Mouse (Mus musculus) intestine, embryonic 14.5 days (tissue): ENCODE results near the gene Eif4a3. TPM values are rescaled to one million over a fixed set of nuclear protein-coding genes. Genes with fewer than 3 reads are reported as not detected.

Experiments
- ATAC-seq: fragments of 200-750 bp; cut with Nextera tagmentation; replicated peaks from 2 replicates; pipeline ENCODE4 v1.8.0; 2017; ENCODE audit warnings: low read depth, moderate number of reproducible peaks, moderate TSS enrichment, moderate library complexity; ENCODE audit not compliant: low FRiP score, low TSS enrichment
- DNase-seq: peaks from one replicate; pipeline ENCODE4 v3.0.0-alpha.2; 2018; ENCODE audit warnings: low spot score
- H3K27ac ChIP-seq: fragments of 300-500 bp; sonication (generic); 2 replicates; pipeline ENCODE4 v1.5.1; 2014; ENCODE audit warnings: low read depth, mild to moderate bottlenecking, control low read depth
- H3K27me3 ChIP-seq: fragments of 300-500 bp; sonication (generic); replicated peaks from 2 replicates; pipeline ENCODE4 v1.6.1; 2014; ENCODE audit warnings: low read length, control low read depth; ENCODE audit not compliant: control insufficient read depth, insufficient read depth
- H3K36me3 ChIP-seq: fragments of 300-500 bp; sonication (generic); 2 replicates; pipeline ENCODE4 v1.6.1; 2014; ENCODE audit warnings: low read length, control low read depth; ENCODE audit not compliant: control insufficient read depth, insufficient read depth
- H3K4me1 ChIP-seq: fragments of 300-500 bp; sonication (generic); replicated peaks from 2 replicates; pipeline ENCODE4 v1.6.1; 2014; ENCODE audit warnings: low read length, control low read depth, mixed read lengths; ENCODE audit not compliant: control insufficient read depth, insufficient read depth
- H3K4me2 ChIP-seq: fragments of 300-500 bp; sonication (generic); 2 replicates; pipeline ENCODE4 v1.6.1; 2014; ENCODE audit warnings: low read length
- H3K4me3 ChIP-seq: fragments of 300-500 bp; sonication (generic); 2 replicates; pipeline ENCODE4 v1.5.1; 2014; ENCODE audit warnings: low read depth, low read length, control low read depth, mixed read lengths
- H3K9ac ChIP-seq: fragments of 300-500 bp; sonication (generic); 2 replicates; pipeline ENCODE4 v1.6.1; 2014; ENCODE audit warnings: mild to moderate bottlenecking, low read length
- H3K9me3 ChIP-seq: fragments of 300-500 bp; sonication (generic); 2 replicates; pipeline ENCODE4 v1.6.1; 2016; ENCODE audit warnings: low read length, control low read depth; ENCODE audit not compliant: control insufficient read depth
- WGBS: fragments of 180-500 bp; shearing (Covaris S2); extraction: QIAGEN DNeasy Blood & Tissue Kit; methylation state at CpG from one replicate; pipeline ENCODE4 v1.1.7; 2014; 5-methylcytosine and 5-hydroxymethylcytosine counted together
- polyA plus RNA-seq: library from polyadenylated mRNA; unstranded; fragments of >200 nt; fragmentation: Nextera tagmentation; extraction: Ambion mirVana; gene quantifications from 2 replicates; pipeline ENCODE4 v1.2.1, GENCODE M21; 2014

The Eif4a3 gene
- 376 and 385 TPM in 2 replicates for polyA plus RNA-seq

- H3K27ac ChIP-seq, result peak within 1 kb of the TSS; percentile 92
- no peaks in the 10 kb centered on the region for H3K27me3 ChIP-seq
- DNase-seq (no peak), ATAC-seq (peak; percentile 91)
- peak within 1 kb of the TSS; percentile 94 for H3K4me3 ChIP-seq
- H3K9me3 ChIP-seq, result no peaks in the 10 kb centered on the region
- under 1% methylated on average over 89 of the region's 89 CpGs for WGBS
- peak within 1 kb of the TSS; percentile 87 for H3K4me2 ChIP-seq
- peaks cover 39% of the 10 kb centered on the region for H3K36me3 ChIP-seq
- H3K9ac ChIP-seq, result peak within 1 kb of the TSS; percentile 99
- peaks cover 14% of the 10 kb centered on the region for H3K4me1 ChIP-seq
Observed at GRCm38 (mm10) chr11:119299391-119300245, at the start of gene Eif4a3. TSS of gene Eif4a3 (minus strand) at chr11:119300089.

GRCm38 (mm10) chr11:119347125-119347524 is 47.2 kb upstream of the Eif4a3 start:
- no peaks in the 10 kb centered on the region for H3K4me1 ChIP-seq
- H3K4me2 ChIP-seq, result no peak overlapping the region
- no peak overlapping the region for H3K4me3 ChIP-seq
- ATAC-seq (no peak), DNase-seq (no peak)
- H3K9ac ChIP-seq, result no peak overlapping the region
- no peaks in the 10 kb centered on the region for H3K9me3 ChIP-seq
- no peaks in the 10 kb centered on the region for H3K27me3 ChIP-seq
- 89% methylated on average over 4 of the region's 4 CpGs for WGBS
- peaks cover 5% of the 10 kb centered on the region; the same call in 1 of the 2 replicates for H3K36me3 ChIP-seq
- H3K27ac ChIP-seq, result no peak overlapping the region

GRCm38 (mm10) chr11:119344865-119345264 is 45.0 kb upstream of the Eif4a3 start:
- DNase-seq, result no peak
- WGBS, result 72% methylated on average over 6 of the region's 6 CpGs
- peaks cover 5% of the 10 kb centered on the region; the same call in 1 of the 2 replicates for H3K36me3 ChIP-seq

GRCm38 (mm10) chr11:119344178-119344577 is 44.3 kb upstream of the Eif4a3 start:
- no peaks in the 10 kb centered on the region for H3K27me3 ChIP-seq
- no peak overlapping the region for H3K4me3 ChIP-seq
- H3K4me2 ChIP-seq, result no peak overlapping the region
- 85% methylated on average over 8 of the region's 8 CpGs for WGBS
- no peaks in the 10 kb centered on the region for H3K9me3 ChIP-seq
- no peak overlapping the region for H3K9ac ChIP-seq
- DNase-seq, result no peak
- H3K4me1 ChIP-seq, result no peaks in the 10 kb centered on the region
- H3K27ac ChIP-seq, result no peak overlapping the region
- no peak for ATAC-seq
- peaks cover 5% of the 10 kb centered on the region; the same call in 1 of the 2 replicates for H3K36me3 ChIP-seq

More at GRCm38 (mm10) chr11:119344865-119345264, 45.0 kb upstream of the Eif4a3 start:
- no peak overlapping the region for H3K9ac ChIP-seq
- H3K9me3 ChIP-seq, result no peaks in the 10 kb centered on the region
- no peak overlapping the region for H3K27ac ChIP-seq
- H3K27me3 ChIP-seq, result no peaks in the 10 kb centered on the region
- ATAC-seq, result no peak
- H3K4me1 ChIP-seq, result no peaks in the 10 kb centered on the region
- H3K4me3 ChIP-seq, result no peak overlapping the region
- H3K4me2 ChIP-seq, result no peak overlapping the region

GRCm38 (mm10) chr11:119339637-119340036 is 39.7 kb upstream of the Eif4a3 start:
- peak; percentile 92 for DNase-seq
- WGBS, result 5% methylated on average over 5 of the region's 5 CpGs
- ATAC-seq, result peak; percentile 57; the same call in 1 of the 2 replicates
- no peaks in the 10 kb centered on the region for H3K4me1 ChIP-seq
- H3K27ac ChIP-seq, result no peak overlapping the region
- no peaks in the 10 kb centered on the region for H3K27me3 ChIP-seq
- H3K4me2 ChIP-seq, result no peak overlapping the region
- no peak overlapping the region for H3K4me3 ChIP-seq
- no peak overlapping the region for H3K9ac ChIP-seq
- H3K36me3 ChIP-seq, result no peaks in the 10 kb centered on the region
- no peaks in the 10 kb centered on the region for H3K9me3 ChIP-seq

- 50% methylated on average over 5 of the region's 5 CpGs for WGBS
- ATAC-seq (0 out of 2 replicates have a peak, but pooled peaks have one; percentile 40), DNase-seq (no peak)
- Histone ChIP-seq H3K27me3 (no peaks in the 10 kb centered on the region), H3K9me3 (no peaks in the 10 kb centered on the region), H3K9ac (no peak overlapping the region), H3K27ac (no peak overlapping the region), H3K4me2 (no peak overlapping the region), H3K36me3 (no peaks in the 10 kb centered on the region), H3K4me1 (no peaks in the 10 kb centered on the region), H3K4me3 (no peak overlapping the region)
Observed at GRCm38 (mm10) chr11:119339179-119339578, 39.3 kb upstream of the Eif4a3 start.

- Histone ChIP-seq H3K9me3 (no peaks in the 10 kb centered on the region), H3K4me1 (no peaks in the 10 kb centered on the region), H3K4me2 (no peak overlapping the region), H3K27me3 (no peaks in the 10 kb centered on the region), H3K36me3 (no peaks in the 10 kb centered on the region), H3K27ac (no peak overlapping the region), H3K4me3 (no peak overlapping the region), H3K9ac (no peak overlapping the region)
- DNase-seq (no peak), ATAC-seq (no peak)
- WGBS, result 81% methylated on average over 10 of the region's 10 CpGs
Observed at GRCm38 (mm10) chr11:119338271-119339059, 38.6 kb upstream of the Eif4a3 start.

- ATAC-seq, result no peak
- Histone ChIP-seq H3K9me3 (no peaks in the 10 kb centered on the region), H3K4me3 (no peak overlapping the region), H3K36me3 (no peaks in the 10 kb centered on the region), H3K9ac (no peak overlapping the region), H3K27me3 (no peaks in the 10 kb centered on the region), H3K4me2 (no peak overlapping the region), H3K4me1 (no peaks in the 10 kb centered on the region), H3K27ac (no peak overlapping the region)
- WGBS, result 45% methylated on average over 3 of the region's 3 CpGs
- DNase-seq, result no peak
Observed at GRCm38 (mm10) chr11:119331970-119332369, 32.1 kb upstream of the Eif4a3 start.
